Mouse (Mus musculus): ENCODE measurements around the gene Ankrd31.

DNA sequence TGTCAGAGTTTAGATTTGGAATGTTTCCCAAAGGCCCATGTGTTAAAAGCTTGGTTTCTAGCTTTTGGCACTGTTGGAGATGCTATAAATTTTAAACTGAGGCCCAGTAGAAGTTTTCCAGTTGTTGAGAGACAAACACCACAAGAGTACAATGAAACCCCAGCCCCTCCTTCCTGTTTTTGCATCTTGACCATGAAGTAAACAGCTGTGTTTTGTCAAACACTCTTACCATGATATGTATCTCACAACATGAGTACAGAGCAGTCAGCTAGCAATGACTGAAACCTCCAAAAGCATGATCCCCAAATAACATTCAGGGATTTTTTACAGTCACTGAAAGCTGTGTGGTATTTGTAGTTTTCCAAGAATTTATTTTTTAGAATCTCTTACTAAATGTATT, 126.0 kb downstream of the Ankrd31 start:
- TF ChIP-seq HCFC1 (IDR thresholded peaks at IDR 0.05; ENCODE audit: borderline replicate concordance, insufficient read depth, low read length) (no peak), CHD2 (IDR thresholded peaks at IDR 0.05; ENCODE audit: low read depth, low read length) (no peak)

Data from ES-E14 (cell line).